Mouse (Mus musculus) retina, embryonic 14.5 days (tissue): ENCODE measurements around the gene Gm3448.
"Not testable (repeated sequence)": the region's sequence is repeated elsewhere in the genome, so short reads cannot be mapped to it uniquely, and the experiment has no call there.

Experiments used
- DNase-seq: peaks from one replicate; pipeline ENCODE4 v3.0.0-alpha.2; 2015; ENCODE audit warnings: low spot score

The Gm3448 gene

GRCm38 (mm10) chr17:15041175-15041729 lies at the start of gene Gm3448, which contains the start of the genes Ermard and Tcte3:
Gene Gm3448, minus strand, starts transcription at chr17:15041537.
Gene Ermard, plus strand, starts transcription at chr17:15041208.
Gene Tcte3, minus strand, starts transcription at chr17:15041488.
- not testable (repeated sequence) for DNase-seq

GRCm38 (mm10) chr17:15088591-15089001 lies 47.3 kb upstream of the Gm3448 start:
- peak; percentile 71 for DNase-seq

- no peak for DNase-seq
These were observed 46.8 kb upstream of the Gm3448 start for GRCm38 (mm10) chr17:15088166-15088565.

GRCm38 (mm10) chr17:15085006-15085405 lies 43.7 kb upstream of the Gm3448 start:
- no peak for DNase-seq

GRCm38 (mm10) chr17:15084226-15084848 lies 43.0 kb upstream of the Gm3448 start:
- no peak for DNase-seq

- peak; percentile 54 for DNase-seq
These were observed 36.2 kb upstream of the Gm3448 start for GRCm38 (mm10) chr17:15077536-15077935.

- DNase-seq = no peak
These were observed 33.7 kb upstream of the Gm3448 start for GRCm38 (mm10) chr17:15075033-15075432.

- no peak for DNase-seq
These were observed 30.9 kb upstream of the Gm3448 start for GRCm38 (mm10) chr17:15072211-15072610.

GRCm38 (mm10) chr17:15069124-15069523 lies 27.8 kb upstream of the Gm3448 start:
- no peak for DNase-seq

- no peak for DNase-seq
These were observed 26.9 kb upstream of the Gm3448 start for GRCm38 (mm10) chr17:15068040-15068792.

- no peak for DNase-seq
These were observed 25.6 kb upstream of the Gm3448 start for GRCm38 (mm10) chr17:15066911-15067310.

- peak; percentile 73 for DNase-seq
These were observed 24.7 kb upstream of the Gm3448 start for GRCm38 (mm10) chr17:15066066-15066465.

- DNase-seq = peak; percentile 92
These were observed 24.2 kb upstream of the Gm3448 start for GRCm38 (mm10) chr17:15065391-15066024.

GRCm38 (mm10) chr17:15060356-15060755 lies 19.0 kb upstream of the Gm3448 start:
- DNase-seq = no peak

- DNase-seq = no peak
These were observed 18.3 kb upstream of the Gm3448 start for GRCm38 (mm10) chr17:15059646-15060045.

- no peak for DNase-seq
These were observed 16.8 kb upstream of the Gm3448 start for GRCm38 (mm10) chr17:15058161-15058591.

GRCm38 (mm10) chr17:15055925-15056324 lies 14.6 kb upstream of the Gm3448 start:
- DNase-seq = no peak

GRCm38 (mm10) chr17:15053829-15054200 lies 12.5 kb upstream of the Gm3448 start:
- not testable (repeated sequence) for DNase-seq

GRCm38 (mm10) chr17:15053183-15053828 lies 12.0 kb upstream of the Gm3448 start:
- not testable (repeated sequence) for DNase-seq

- not testable (repeated sequence) for DNase-seq
These were observed 11.4 kb upstream of the Gm3448 start for GRCm38 (mm10) chr17:15052766-15053165.

- DNase-seq = not testable (repeated sequence)
These were observed 9.0 kb upstream of the Gm3448 start for GRCm38 (mm10) chr17:15050338-15050737.

- DNase-seq = not testable (repeated sequence)
These were observed 882 bp downstream of the Gm3448 start for GRCm38 (mm10) chr17:15040455-15040854.
